Mouse (Mus musculus) yolk sac, embryonic 10.5 days (tissue): ENCODE measurements around the gene Camk2b.

Source experiments
- DNase-seq: peaks from one replicate; pipeline ENCODE4 v3.0.0-alpha.2; 2017; ENCODE audit warnings: low spot score

Camk2b gene

DNA sequence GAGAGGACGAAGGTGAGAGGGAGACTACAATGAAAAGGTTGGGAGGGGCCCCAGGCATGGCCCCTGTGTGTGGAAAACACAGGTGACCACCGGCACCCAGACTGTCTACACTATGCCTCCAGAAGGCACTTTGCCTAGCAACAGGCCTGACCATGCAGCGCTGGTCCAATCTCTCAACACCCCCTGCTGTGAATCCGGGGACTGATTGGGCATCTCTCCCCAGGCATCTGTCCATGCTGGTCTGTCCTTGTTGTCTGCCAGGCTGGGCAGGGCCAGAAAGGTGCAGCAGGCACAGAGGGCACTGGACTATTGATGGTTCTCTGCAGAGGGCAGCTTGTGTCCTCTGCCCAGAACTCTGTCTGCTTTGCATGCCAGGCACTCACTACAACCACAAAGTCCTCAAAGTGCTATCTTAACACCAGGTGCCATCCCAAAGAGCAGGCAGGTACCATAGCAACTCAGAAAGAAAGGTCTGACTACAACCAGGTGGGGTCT is 16.0 kb downstream of the Camk2b start:
- DNase-seq = no peak

DNA sequence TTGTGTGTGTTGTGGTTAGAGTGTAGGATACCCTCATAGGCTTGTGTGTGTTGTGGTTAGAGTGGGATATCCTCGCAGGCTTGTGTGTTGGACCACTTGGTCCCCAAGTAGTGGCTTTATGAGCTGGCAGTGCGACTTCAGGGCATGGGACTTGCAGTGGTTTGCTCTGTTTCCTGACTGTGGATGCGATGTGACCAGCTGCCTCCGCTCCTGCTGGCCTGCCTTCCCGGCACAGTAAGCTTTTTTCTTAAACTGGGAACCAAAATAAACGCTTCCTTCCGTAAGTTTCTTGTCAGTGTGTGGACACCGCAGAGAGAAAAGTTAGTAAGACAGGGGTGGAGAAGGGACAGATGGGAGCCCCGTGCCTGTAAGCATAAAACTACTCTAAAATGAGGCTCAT is 18.0 kb downstream of the Camk2b start:
- no peak for DNase-seq

DNA sequence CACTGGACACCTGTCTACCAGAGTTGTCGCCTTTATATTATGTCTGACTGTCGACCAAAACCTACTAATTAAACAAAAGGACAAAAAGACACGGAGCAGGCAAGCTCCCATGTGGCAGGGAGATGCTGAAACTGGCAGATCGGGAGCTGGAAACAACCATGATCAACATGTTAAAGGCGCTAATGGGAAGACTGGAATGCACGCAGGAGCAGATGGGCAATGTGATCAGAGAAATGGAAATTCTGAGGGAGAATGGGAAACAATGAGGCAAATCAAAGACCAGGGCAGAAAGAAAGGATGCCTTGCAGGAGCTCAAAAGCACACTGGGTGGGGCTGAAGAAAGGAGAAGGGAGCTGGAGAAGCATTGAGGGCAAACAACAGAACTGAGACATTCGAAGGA is 27.2 kb downstream of the Camk2b start:
- no peak for DNase-seq

DNA sequence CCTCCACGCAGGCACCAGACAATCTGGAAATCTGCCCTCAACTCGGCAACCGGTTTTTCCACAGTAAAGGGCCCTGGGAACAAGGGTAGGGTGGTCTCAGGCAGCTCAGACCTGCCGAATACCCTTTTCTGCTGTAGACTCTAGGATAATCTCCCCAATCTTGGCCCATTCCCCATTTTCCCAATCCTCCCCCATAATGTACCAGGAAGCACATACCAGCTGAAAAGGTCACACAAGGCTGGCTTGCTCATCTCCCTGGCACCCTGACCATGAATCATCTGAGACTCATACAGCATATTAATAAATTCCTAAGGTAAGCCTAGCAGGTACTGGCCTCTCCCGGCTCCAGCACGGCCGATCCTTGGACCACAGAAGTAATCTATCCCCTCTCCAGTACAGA is 28.5 kb downstream of the Camk2b start:
- DNase-seq = no peak

DNA sequence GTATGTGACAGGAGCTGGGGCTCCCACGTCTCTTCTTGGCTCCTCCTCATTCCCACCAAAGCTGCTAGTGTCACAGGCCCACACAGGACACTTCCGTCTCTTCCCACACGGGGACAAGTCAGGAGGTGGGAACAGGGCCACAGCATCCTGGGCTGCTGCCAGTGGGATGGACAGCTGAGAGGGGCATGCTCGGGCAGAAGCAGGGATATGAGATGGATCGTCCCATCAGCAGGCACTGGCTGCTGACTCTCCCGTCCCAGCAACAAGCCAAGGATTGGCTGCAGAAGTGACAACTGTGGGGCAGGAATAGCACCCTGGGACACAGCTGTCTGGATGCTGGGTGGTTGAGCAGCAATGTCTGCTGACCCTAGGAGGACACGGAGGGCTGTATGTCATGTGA is 29.0 kb downstream of the Camk2b start:
- DNase-seq = no peak

DNA sequence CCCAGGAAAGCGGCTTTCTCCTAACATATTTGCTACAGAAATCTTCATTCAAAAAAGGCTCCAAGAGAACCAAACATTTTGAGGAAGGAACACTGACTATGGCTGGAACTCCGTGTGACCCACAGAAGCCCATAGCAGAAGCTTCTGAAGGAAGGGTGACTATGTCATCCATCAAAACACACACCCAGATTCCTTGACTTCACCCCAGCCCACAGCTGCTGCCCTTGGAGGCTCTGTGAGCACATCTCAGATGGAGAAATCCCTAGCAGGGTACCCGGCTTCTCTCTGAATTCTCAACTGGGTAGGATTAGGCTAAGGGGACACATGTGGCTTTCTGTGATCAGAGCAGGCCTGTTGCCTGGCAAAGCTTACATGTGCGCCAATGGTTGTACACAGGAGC is 29.7 kb downstream of the Camk2b start:
- DNase-seq = no peak

DNA sequence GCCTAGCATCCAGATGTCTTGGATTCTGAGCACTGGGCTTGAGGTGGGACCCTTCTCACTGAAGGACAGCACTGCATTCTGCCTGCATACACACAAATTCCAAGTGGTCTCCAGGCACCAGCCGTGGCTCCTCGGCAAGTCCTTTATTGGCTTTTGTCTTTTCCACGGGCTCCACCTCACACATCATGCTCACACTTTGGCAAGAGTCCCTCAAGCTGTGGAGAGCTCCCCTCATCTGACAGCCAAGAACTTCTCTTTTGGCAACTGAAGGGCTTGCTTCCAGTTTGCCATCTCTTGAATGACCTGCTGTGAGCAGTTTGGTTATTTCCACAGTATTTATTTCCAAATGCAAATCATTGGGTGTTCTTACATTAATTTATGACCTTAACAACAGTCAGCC is 30.6 kb downstream of the Camk2b start:
- no peak for DNase-seq

DNA sequence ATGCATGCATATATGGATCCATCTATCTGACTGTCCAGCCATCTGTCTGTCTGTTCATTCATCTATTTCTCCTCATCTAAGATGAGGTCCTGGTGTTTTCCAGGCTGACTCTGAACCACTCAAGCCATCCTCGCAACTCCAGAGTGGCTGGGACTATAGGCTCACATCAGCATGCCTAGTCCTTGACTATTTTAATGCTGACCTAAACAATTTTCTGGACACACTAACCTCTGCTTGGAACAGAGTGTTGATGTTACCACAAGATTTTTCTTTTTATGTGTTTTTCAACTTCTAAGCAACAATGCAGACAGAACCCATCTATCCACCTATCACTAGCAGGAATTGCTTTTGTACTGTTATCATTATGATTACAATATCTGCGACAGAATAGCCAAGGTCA is 31.4 kb downstream of the Camk2b start:
- no peak for DNase-seq

DNA sequence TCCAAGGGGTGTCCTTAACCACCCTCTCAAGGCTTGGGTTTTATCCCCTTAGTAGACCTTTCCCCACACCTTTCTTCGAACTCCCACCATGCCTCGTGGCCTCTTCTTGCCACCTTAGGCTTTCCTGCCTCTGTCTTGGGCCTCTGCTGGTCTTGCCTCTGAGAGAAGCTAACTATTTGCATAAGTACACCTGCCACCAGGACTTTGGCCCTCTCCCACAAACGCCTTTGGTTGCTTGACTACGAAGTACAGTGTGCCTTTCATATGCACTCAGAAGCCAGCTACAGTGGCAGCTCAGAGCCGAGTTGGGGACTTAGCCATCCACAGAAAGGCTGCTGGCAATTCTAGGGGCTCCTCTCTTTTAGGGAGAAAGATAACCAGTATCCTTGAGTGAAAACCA is 32.4 kb downstream of the Camk2b start:
- DNase-seq = no peak

DNA sequence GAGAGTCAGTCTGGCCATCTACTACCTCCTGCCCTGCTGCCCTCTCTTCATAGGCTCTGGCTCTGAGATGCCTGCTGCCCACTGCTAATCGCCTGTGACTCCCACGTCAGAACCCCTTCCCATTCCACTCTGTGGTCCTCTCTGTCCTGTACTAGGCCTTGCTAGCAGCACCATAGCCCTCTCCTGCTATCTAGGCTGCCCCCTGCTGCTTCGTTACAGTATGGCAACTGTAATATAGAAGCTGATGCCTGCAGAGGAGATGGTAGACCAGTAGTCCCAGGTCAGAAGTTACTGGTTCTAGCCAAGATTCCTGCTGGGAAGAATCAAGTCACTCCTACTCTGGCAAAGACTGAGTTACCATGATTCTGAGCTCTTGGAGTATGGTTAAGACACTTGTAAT is 33.0 kb downstream of the Camk2b start:
- DNase-seq = peak; percentile 20

DNA sequence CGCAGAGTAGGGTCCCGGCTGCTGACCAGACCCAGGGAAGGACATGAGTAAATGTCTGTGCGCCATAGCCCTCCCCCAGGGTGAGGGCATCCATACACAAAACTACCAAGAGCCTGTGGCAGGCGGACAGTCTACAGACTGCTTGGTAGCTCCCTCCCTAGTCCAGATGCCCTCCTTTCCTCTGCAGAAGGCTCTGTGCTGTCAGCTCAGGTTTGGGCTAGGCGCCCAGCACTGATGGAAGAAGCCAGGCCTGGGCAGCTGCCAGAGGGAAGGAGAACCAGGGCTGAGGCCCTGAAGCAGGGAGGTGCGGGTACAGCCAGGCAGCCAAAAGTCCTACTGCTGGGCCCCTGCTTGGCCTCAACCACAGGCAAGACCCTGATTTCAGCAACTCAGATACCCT is 35.5 kb downstream of the Camk2b start:
- DNase-seq = no peak

DNA sequence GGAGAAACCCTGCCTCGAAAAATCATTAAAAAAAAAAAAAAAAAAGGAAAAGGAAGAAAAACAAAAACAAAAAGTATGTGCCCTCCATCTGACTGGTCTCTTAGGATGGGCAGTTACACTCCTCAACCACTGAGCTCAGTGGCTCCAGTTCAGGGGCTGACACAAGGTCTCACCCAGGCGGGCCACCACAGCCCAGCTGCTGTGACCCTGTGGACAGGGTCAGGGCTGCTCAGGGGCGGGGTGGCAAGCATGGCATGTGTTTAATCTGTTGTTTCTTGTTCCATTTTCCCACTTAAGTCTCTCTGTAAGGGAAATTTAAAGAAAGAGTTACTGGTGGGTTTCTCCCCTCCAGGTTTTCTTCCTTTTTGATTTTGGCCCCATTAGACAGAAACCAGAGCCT is 36.4 kb downstream of the Camk2b start:
- no peak for DNase-seq

DNA sequence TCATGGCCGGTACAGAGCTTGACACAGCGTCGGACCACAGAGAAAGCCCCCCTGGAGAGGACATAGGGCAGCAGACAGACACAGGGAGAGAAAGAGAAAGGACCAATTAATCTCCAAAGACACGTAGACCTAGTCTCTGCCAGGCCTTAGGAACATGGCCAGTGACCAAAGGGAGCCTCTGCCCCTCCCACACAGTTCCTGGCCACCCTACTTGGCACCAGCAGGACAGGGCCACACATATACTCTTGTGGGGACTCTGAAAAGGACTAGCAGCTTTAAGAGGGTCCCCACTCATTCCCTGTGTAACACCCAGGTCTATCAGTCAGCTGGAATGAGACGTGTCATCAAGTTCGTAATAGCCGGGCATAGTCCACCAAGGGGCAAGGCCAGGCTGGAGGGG is 37.3 kb downstream of the Camk2b start:
- no peak for DNase-seq

DNA sequence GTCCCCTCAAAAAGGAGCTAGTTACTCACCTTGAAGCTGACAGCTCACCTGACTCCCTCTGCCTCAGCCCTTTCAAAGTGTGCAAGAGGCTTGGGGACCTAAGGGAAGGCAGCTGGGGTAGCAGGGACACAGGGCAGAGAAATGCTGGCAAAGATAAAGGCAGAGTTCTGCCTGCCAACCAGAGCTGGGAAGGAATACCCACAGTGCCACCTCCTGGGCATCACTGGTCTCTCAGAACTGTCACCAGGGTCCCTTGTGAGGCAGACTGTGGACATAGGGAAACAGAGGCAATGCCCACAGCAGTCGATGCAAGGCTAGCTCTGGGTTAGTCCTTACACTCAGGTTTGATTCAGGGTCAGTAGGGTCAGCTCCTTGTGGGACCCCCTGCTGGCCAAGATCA is 39.8 kb downstream of the Camk2b start:
- no peak for DNase-seq

DNA sequence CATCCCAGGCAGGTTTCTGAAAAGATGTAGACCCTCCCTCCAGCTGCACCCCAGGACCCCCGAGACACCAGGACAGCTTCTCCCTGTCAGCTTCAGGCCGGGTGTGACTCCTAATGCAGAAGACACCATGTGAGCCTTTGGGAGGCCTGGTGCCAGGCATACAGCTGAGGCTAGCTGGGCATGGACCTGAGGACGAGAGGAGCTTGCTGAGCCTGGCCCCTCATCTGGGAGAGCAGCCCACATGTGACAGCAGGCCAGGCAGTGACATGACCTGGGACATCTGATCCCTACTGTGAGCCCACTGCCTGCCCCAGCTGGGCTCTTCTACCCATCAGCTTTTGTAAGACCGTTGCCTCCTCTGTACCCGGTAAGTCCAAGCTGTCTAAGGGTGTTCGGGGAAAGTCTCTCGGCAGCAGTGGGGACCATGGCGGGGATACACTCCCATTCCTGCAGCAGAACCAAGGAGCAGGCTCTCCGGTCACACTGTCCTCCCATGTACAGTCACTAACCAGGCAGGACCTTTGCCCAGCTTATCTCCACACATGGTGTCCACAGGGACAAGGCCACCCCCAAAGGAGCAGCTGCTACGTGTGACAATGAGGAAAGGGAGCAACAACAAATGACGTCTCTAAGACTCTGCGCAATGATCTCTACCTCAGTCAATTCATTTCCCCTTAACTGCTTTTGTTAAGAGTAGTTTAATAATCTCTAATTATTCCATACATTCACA is 41.1 kb downstream of the Camk2b start:
- no peak for DNase-seq

DNA sequence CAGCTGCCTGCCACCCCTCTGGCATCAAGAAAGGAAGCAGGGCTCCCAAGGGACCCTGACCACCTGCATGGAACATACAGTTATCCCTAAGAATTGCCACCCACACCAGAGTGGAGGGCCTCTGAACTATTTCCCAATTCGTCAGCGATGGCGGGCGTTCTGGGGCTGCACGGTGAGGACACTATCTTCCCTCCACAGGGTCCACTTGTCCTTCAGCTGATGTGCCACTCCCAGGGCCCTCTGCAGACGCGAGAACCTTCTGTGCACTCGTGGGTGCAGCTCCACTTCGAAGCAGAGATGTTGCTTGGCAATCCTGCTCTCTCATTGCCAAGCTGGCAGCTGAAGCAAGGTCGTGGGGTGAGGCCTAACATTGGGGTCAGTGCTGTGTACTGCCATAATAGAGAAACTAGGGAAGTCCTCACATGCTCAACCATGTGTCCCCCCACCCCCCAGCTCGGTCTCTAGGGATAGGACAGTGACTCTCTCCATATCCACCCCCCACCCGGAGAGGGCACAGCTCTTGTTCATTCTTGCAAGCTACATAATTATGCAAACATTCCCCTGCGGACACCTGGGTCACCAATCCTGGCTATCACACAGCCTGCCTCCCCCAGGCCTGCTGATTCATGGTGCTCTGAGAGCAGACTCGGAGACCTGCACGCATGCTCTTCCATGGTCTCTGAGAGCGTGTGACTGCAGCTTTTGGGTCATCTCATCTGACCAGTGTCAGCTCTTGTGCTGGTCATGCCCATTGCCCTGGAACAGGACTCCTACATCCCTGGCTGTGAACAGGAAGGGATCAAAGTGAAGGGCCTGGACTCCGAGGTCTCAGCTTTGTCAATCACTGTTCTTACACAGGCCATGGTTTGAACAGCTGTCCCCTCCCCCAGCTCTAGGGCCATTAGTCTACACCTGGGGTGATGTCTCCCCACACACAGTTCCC is 45.0 kb downstream of the Camk2b start:
- DNase-seq = no peak

DNA sequence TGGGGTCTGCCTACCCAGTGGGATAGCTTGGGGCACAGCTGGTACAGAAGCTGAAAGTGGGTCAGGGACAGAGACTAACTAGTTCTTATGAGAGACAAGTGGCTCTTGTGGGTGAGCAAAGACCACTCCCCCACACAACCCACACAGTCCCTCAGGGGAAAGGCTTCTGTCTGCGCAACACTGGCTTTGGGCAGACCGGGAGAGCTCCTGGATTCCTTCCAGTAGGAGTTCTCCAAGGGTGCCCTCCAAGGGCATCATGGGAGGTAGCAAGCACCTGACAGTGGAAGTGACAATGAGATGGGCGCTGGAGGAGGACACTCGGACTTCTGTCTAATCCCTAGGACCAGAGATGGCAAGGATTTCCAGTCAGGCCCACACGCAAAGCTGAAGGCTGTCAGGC is 45.8 kb downstream of the Camk2b start:
- DNase-seq = no peak

DNA sequence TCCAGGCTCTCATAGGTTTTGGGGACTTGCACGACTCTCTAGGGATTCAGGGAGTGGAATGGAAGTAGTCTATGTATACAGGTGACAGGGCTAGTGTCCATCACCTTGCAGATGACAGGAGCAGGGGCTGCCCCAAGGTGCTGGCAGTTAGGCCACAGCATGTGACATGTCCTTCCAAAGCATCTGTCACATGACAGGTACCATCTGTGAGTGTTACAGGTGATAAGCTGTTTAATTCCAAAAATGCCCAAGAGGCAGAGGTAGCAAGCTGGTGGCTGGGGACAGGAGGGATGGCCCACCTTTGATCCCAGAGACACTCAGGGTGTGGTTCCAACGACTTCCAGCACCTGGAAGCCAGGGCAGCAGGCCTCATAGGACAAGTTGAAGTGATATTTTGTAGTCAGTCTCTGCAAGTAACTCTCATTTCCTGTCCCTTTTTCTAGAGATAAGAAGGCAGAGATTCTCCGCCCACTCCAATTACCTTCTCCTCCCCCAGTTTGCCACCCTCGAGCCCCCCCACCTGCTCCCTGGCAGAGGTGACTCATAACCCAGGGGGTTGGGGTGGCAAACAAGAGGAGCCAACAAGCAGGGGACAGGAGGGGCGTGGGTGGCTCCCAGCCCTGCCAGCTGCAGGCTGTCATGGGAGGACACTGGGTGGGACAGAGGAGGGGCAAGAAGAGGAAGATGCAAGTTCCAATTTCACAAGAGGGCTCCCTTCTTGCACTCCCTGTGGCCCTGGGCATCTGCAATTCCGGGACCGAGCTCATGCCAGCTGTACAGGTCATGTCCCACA is 47.7 kb downstream of the Camk2b start:
- DNase-seq = no peak

DNA sequence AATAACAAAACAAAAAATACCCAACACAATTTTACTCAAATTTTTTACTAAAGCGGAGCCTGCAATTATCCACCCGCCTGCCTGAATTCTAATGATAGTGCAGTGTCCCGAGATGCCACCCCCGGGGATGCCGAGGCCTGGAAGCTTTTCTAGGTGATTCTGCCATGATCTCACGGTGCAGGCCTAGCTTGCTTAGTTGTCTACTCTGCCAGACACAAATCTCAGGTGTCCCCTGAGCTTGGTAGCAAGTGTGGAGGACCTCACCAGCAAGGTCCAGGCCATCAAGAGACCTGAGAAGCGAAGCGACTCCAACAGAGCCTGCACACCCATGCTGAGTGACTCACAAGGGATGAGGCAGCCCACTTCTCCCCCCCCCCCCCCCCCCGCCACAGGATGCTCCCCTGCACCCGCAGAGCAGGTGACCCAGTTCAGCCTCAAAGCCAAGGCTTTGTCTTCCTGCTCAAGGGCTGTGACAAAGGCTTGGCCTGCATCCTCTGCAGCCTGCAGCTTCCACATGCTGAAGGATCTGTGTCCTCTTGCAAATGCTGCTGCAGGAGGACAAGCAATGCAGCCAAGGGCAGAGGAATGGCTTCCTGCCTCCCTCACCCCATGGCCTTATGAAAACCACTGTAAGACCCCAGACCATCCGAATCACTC is 48.5 kb downstream of the Camk2b start:
- no peak for DNase-seq

DNA sequence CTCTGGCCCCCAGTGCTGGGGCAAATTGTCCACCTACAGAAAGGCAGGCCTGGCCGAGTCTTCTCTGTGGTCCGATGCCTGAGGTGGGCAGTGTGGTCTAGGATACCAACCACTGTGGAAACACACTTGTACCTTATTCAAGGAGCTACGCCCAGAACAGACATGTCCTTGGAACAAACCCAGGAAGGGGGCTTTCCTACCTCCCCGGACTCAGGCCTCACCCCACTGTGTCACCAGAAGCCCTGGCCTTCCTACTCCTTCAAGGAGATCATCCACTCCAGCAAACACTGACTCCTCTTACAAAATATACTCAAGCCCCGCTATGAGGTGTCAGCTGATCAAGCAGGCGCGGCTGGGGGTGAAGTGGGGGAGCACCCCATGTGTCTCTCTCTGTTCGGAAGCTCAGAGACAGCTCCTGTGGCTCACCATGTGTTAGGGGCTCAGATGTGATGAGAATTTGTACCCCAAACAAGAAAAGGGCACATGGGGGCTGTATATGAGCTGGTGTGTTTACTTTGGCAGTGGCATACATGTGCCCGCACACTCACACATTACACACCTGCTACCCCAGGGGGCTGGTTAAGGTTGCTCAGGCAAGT is 49.3 kb downstream of the Camk2b start:
- DNase-seq = no peak

DNA sequence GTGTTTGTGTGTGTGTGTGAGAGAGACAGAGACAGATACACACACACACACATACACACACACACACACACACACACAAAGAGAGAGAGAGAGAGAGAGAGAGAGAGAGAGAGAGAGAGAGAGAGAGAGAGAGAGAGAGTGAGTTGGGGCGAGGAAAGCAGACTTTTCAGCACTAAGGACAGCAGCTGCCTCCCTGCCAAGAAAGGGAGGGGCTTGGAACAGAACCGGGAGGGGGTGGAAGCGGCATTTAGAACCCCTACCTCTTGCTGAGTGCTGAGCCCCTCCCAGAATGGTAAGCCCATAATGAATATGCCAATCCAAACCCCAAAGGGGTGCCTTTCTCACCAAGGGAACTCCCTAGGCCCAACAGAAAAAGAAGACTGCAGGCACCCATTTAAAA is 49.8 kb downstream of the Camk2b start:
- DNase-seq = no peak

DNA sequence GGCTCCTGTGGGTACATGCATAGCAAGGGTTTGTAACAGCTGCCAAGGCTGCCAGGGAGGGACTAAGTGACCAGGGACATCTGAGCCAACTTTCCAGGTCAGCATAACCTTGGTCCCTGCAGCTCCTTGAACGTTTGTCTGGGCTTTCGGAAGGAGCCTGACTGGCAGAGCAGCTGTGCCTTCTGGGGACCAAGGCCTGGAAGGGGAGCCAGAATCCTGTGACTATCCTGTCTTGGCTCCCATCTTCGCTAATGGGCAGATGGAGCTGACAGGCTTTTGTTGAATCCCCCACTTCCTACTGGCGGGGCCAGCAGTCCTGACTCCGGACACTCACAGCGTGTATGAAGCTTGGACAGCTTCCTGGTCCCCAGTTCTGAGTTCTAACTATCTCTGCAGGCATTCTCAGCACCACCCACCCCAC is 51.1 kb downstream of the Camk2b start:
- no peak for DNase-seq
